Mouse (Mus musculus) small intestine, adult 2 months (tissue): ENCODE measurements around the gene Ugt1a9.

Experiments
- CTCF ChIP-seq: fragments of 200-500 bp; IDR thresholded peaks from 2 replicates; pipeline ENCODE4 v1.5.1; 2012; ENCODE audit warnings: low read depth, mild to moderate bottlenecking, control low read depth, inconsistent platforms, low read length, moderate library complexity, mixed read lengths; ENCODE audit not compliant: insufficient replicate concordance, insufficient read length; ENCODE audit errors: extremely low read depth
- POLR2A ChIP-seq: fragments of 200-500 bp; IDR thresholded peaks from 2 replicates; pipeline ENCODE4 v1.6.1; 2012; ENCODE audit warnings: low read depth, mild to moderate bottlenecking, control low read depth, inconsistent platforms, low read length, moderate library complexity

GRCm38 (mm10) chr1:88250023-88250422 lies 179.4 kb downstream of the Ugt1a9 start:
- no peak for TF ChIP-seq CTCF
- TF ChIP-seq POLR2A: no peak
